Mouse (Mus musculus) stomach, postnatal 0 days (tissue): ENCODE measurements around the gene Klhl22.

Experiments used
- CTCF ChIP-seq: IDR thresholded peaks from 2 replicates; pipeline ENCODE4 v1.5.1; 2016; ENCODE audit warnings: antibody characterized with exemption, low read depth, mild to moderate bottlenecking, moderate library complexity
- EP300 ChIP-seq: optimal IDR thresholded peaks from 2 replicates; pipeline ENCODE3; 2016; ENCODE audit warnings: antibody characterized with exemption

GRCm38 (mm10) chr16:17828867-17829266 lies 69.4 kb downstream of the Klhl22 start:
- no peak for TF ChIP-seq EP300
- no peak for TF ChIP-seq CTCF
